Mouse (Mus musculus) lung, adult 2 months (tissue): ENCODE data around the gene Cdhr5.

Experiments used
- CTCF ChIP-seq: fragments of 200-500 bp; IDR thresholded peaks from 2 replicates; pipeline ENCODE4 v1.5.1; 2011; ENCODE audit warnings: mild to moderate bottlenecking, low read length, control low read depth; ENCODE audit not compliant: insufficient read depth
- POLR2A ChIP-seq: fragments of 200-500 bp; IDR thresholded peaks from 2 replicates; pipeline ENCODE4 v1.6.1; 2011; ENCODE audit warnings: low read depth, mild to moderate bottlenecking, control low read depth, low read length, borderline replicate concordance; ENCODE audit errors: extremely low read depth

DNA sequence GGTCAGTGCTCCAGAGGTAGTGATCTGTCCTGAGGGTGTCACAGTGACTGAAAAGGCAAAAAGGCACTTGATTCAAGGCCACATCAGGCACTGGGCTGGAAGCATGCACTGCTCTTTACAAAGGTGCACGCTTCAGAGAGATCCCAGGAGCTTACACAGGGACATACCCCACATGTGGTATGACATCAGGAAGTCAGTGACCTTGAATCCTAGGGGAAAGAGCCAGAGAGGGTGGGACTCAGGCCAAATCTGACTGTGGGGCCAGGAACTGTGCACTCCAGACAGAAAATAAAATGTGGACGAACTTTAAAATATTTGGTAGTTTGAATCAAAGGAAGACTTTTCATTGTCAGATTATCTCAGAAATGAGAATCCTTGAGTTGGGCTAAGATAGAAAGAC, 37.8 kb upstream of the Cdhr5 start:
- no peak for TF ChIP-seq POLR2A
- TF ChIP-seq CTCF = no peak
